Mouse (Mus musculus) lung, postnatal 0 days (tissue): ENCODE data around the gene Znrf4.

Source experiments
- CTCF ChIP-seq: IDR thresholded peaks from 2 replicates; pipeline ENCODE4 v1.5.1; 2016; ENCODE audit warnings: antibody characterized with exemption, mild to moderate bottlenecking
- EP300 ChIP-seq: IDR thresholded peaks from 2 replicates; pipeline ENCODE4 v1.6.1; 2016; ENCODE audit warnings: antibody characterized with exemption, mild to moderate bottlenecking, control low read depth

DNA sequence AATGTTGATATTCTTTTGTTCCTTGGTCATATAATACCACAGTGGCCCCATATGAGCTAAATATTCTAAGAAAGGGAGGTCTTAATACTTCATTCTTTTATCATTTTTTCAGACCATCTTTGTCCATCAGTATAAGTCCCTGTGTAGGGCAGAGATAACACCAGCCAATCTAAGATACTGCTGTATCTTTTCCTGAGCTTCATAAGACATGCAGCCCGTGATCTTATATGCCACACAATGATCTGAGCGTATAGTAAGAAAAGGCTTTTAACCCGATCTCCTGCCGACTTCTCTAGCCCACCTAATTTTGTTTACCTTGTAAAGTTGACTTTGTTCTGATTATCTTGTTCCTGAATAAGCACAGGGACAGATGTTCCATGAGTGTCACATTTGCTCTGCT lies 12.7 kb upstream of the Znrf4 start:
- TF ChIP-seq CTCF: no peak
- TF ChIP-seq EP300: no peak
